Mouse (Mus musculus) kidney, embryonic 16.5 days (tissue): ENCODE measurements at regions not wholly inside any gene's neighbourhood (a gene's known extent, or its start where the extent isn't known, plus 50 kb on each side); places are given as distances from the start of the nearest gene placed in this dataset.

ENCODE experiments used
- ATAC-seq: fragments of 200-750 bp; cut with Nextera tagmentation; 2 replicates; pipeline ENCODE4 v1.8.0; 2017; ENCODE audit warnings: moderate TSS enrichment; ENCODE audit not compliant: low FRiP score, low TSS enrichment
- H3K27ac ChIP-seq: fragments of 300-500 bp; sonication (generic); 2 replicates; pipeline ENCODE4 v1.5.1; 2014; ENCODE audit warnings: low read length
- H3K27me3 ChIP-seq: fragments of 300-500 bp; sonication (generic); 2 replicates; pipeline ENCODE4 v1.6.1; 2014; ENCODE audit warnings: low read length, control low read depth, mixed read lengths; ENCODE audit not compliant: insufficient read depth
- H3K36me3 ChIP-seq: fragments of 300-500 bp; sonication (generic); 2 replicates; pipeline ENCODE4 v1.6.1; 2014; ENCODE audit warnings: low read length, control low read depth, mixed read lengths; ENCODE audit not compliant: insufficient read depth
- H3K4me1 ChIP-seq: fragments of 300-500 bp; sonication (generic); 2 replicates; pipeline ENCODE4 v1.6.1; 2014; ENCODE audit warnings: low read length, control low read depth, mixed read lengths; ENCODE audit not compliant: insufficient read depth
- H3K4me2 ChIP-seq: fragments of 300-500 bp; sonication (generic); replicated peaks from 2 replicates; pipeline ENCODE4 v1.6.1; 2014; ENCODE audit warnings: low read depth, low read length
- H3K4me3 ChIP-seq: fragments of 300-500 bp; sonication (generic); 2 replicates; pipeline ENCODE4 v1.5.1; 2014; ENCODE audit warnings: mild to moderate bottlenecking, low read length
- H3K9ac ChIP-seq: fragments of 300-500 bp; sonication (generic); replicated peaks from 2 replicates; pipeline ENCODE4 v1.6.1; 2014; ENCODE audit warnings: low read length
- H3K9me3 ChIP-seq: fragments of 300-500 bp; sonication (generic); 2 replicates; pipeline ENCODE4 v1.6.1; 2016; ENCODE audit warnings: low read length, control low read depth
- WGBS: fragments of 180-500 bp; shearing (Covaris S2); extraction: QIAGEN DNeasy Blood & Tissue Kit; methylation state at CpG from one replicate; pipeline ENCODE4 v1.1.7; 2014; 5-methylcytosine and 5-hydroxymethylcytosine counted together

GRCm38 (mm10) chr1:19754346-19754745, 545.6 kb downstream of the Tfap2b start:
- ATAC-seq = no peak

GRCm38 (mm10) chr1:19757921-19758436, 549.3 kb downstream of the Tfap2b start:
- Histone ChIP-seq H3K4me3 (no peak overlapping the region), H3K4me2 (no peak overlapping the region), H3K4me1 (no peaks in the 10 kb centered on the region), H3K27ac (no peak overlapping the region), H3K36me3 (no peaks in the 10 kb centered on the region), H3K9ac (no peak overlapping the region), H3K9me3 (no peaks in the 10 kb centered on the region), H3K27me3 (no peaks in the 10 kb centered on the region)
- ATAC-seq = no peak
- WGBS = 88% methylated on average over 3 of the region's 3 CpGs

More at GRCm38 (mm10) chr1:19754346-19754745, 545.6 kb downstream of the Tfap2b start:
- H3K4me2 ChIP-seq = no peak overlapping the region
- no peaks in the 10 kb centered on the region for H3K36me3 ChIP-seq
- no peaks in the 10 kb centered on the region for H3K27me3 ChIP-seq
- no peak overlapping the region for H3K9ac ChIP-seq
- H3K27ac ChIP-seq = no peak overlapping the region
- no peaks in the 10 kb centered on the region for H3K9me3 ChIP-seq
- WGBS = 92% methylated on average over 2 of the region's 2 CpGs
- no peaks in the 10 kb centered on the region for H3K4me1 ChIP-seq
- no peak overlapping the region for H3K4me3 ChIP-seq

GRCm38 (mm10) chr1:19766879-19767278, 558.2 kb downstream of the Tfap2b start:
- Histone ChIP-seq H3K4me3 (no peak overlapping the region), H3K27ac (no peak overlapping the region), H3K4me2 (no peak overlapping the region), H3K27me3 (no peaks in the 10 kb centered on the region), H3K9ac (no peak overlapping the region), H3K4me1 (no peaks in the 10 kb centered on the region), H3K9me3 (no peaks in the 10 kb centered on the region), H3K36me3 (no peaks in the 10 kb centered on the region)
- ATAC-seq = no peak

GRCm38 (mm10) chr1:19772266-19772665, 563.6 kb downstream of the Tfap2b start:
- Histone ChIP-seq H3K4me1 (no peaks in the 10 kb centered on the region), H3K4me3 (no peak overlapping the region), H3K4me2 (no peak overlapping the region), H3K9ac (no peak overlapping the region), H3K27me3 (no peaks in the 10 kb centered on the region), H3K27ac (no peak overlapping the region), H3K9me3 (no peaks in the 10 kb centered on the region), H3K36me3 (no peaks in the 10 kb centered on the region)
- ATAC-seq = no peak

- Histone ChIP-seq H3K36me3 (no peaks in the 10 kb centered on the region), H3K4me2 (no peak overlapping the region), H3K4me1 (no peaks in the 10 kb centered on the region), H3K27ac (no peak overlapping the region), H3K9me3 (no peaks in the 10 kb centered on the region), H3K4me3 (no peak overlapping the region), H3K9ac (no peak overlapping the region), H3K27me3 (no peaks in the 10 kb centered on the region)
- WGBS = 82% methylated on average over 1 of the region's 1 CpGs
- no peak for ATAC-seq
These were observed 565.8 kb downstream of the Tfap2b start for GRCm38 (mm10) chr1:19774502-19774901.

GRCm38 (mm10) chr1:19777542-19777941, 568.8 kb downstream of the Tfap2b start:
- no peaks in the 10 kb centered on the region for H3K4me1 ChIP-seq
- WGBS = 77% methylated on average over 1 of the region's 1 CpGs
- H3K4me2 ChIP-seq = no peak overlapping the region
- ATAC-seq = no peak
- H3K4me3 ChIP-seq = no peak overlapping the region
- H3K27me3 ChIP-seq = no peaks in the 10 kb centered on the region
- no peaks in the 10 kb centered on the region for H3K9me3 ChIP-seq
- H3K9ac ChIP-seq = no peak overlapping the region
- H3K27ac ChIP-seq = no peak overlapping the region
- H3K36me3 ChIP-seq = no peaks in the 10 kb centered on the region

- 83% methylated on average over 2 of the region's 2 CpGs for WGBS
- no peak for ATAC-seq
- no peak overlapping the region for H3K4me3 ChIP-seq
- H3K9me3 ChIP-seq = no peaks in the 10 kb centered on the region
- H3K4me2 ChIP-seq = no peak overlapping the region
- H3K36me3 ChIP-seq = no peaks in the 10 kb centered on the region
- no peak overlapping the region for H3K27ac ChIP-seq
- no peaks in the 10 kb centered on the region for H3K27me3 ChIP-seq
- H3K9ac ChIP-seq = no peak overlapping the region
- no peaks in the 10 kb centered on the region for H3K4me1 ChIP-seq
These were observed 578.3 kb downstream of the Tfap2b start for GRCm38 (mm10) chr1:19786971-19787370.

- Histone ChIP-seq H3K27me3 (no peaks in the 10 kb centered on the region), H3K4me3 (no peak overlapping the region), H3K9me3 (no peaks in the 10 kb centered on the region), H3K4me2 (no peak overlapping the region), H3K4me1 (no peaks in the 10 kb centered on the region), H3K36me3 (no peaks in the 10 kb centered on the region), H3K9ac (no peak overlapping the region), H3K27ac (no peak overlapping the region)
- no peak for ATAC-seq
- 62% methylated on average over 2 of the region's 2 CpGs for WGBS
These were observed 585.4 kb downstream of the Tfap2b start for GRCm38 (mm10) chr1:19794124-19794523.

GRCm38 (mm10) chr1:19825887-19826286, 617.2 kb downstream of the Tfap2b start:
- no peaks in the 10 kb centered on the region for H3K4me1 ChIP-seq
- H3K9ac ChIP-seq = no peak overlapping the region
- H3K4me3 ChIP-seq = no peak overlapping the region
- H3K27ac ChIP-seq = no peak overlapping the region
- no peak overlapping the region for H3K4me2 ChIP-seq
- H3K36me3 ChIP-seq = no peaks in the 10 kb centered on the region
- H3K27me3 ChIP-seq = no peaks in the 10 kb centered on the region
- H3K9me3 ChIP-seq = no peaks in the 10 kb centered on the region
- no peak for ATAC-seq
- WGBS = 78% methylated on average over 3 of the region's 3 CpGs

- Histone ChIP-seq H3K9me3 (no peaks in the 10 kb centered on the region), H3K36me3 (no peaks in the 10 kb centered on the region), H3K9ac (no peak overlapping the region), H3K27me3 (no peaks in the 10 kb centered on the region), H3K27ac (no peak overlapping the region), H3K4me3 (no peak overlapping the region), H3K4me1 (no peaks in the 10 kb centered on the region), H3K4me2 (no peak overlapping the region)
- 77% methylated on average over 12 of the region's 12 CpGs for WGBS
- no peak for ATAC-seq
These were observed 618.0 kb downstream of the Tfap2b start for GRCm38 (mm10) chr1:19826455-19827366.
